Mouse (Mus musculus) hindbrain, embryonic 15.5 days (tissue): Measurements from ENCODE around the gene Hibadh. TPM values are rescaled to one million over a fixed set of nuclear protein-coding genes. Genes with fewer than 3 reads are reported as not detected.
"Not testable (repeated sequence)": the region's sequence is repeated elsewhere in the genome, so short reads cannot be mapped to it uniquely, and the experiment has no call there.

Source experiments
- ATAC-seq: fragments of 200-750 bp; cut with Nextera tagmentation; 2 replicates; pipeline ENCODE4 v1.8.0; 2017; ENCODE audit warnings: low read depth, moderate number of reproducible peaks, moderate TSS enrichment; ENCODE audit not compliant: low FRiP score
- H3K27ac ChIP-seq: fragments of 300-500 bp; sonication (generic); replicated peaks from 2 replicates; pipeline ENCODE4 v1.5.1; 2015; ENCODE audit warnings: mild to moderate bottlenecking, inconsistent platforms
- H3K27me3 ChIP-seq: fragments of 300-500 bp; sonication (generic); 2 replicates; pipeline ENCODE4 v1.6.1; 2015; ENCODE audit warnings: control low read depth, inconsistent platforms
- H3K36me3 ChIP-seq: fragments of 300-500 bp; sonication (generic); 2 replicates; pipeline ENCODE4 v1.6.1; 2015; ENCODE audit warnings: control low read depth, inconsistent platforms
- H3K4me1 ChIP-seq: fragments of 300-500 bp; sonication (generic); replicated peaks from 2 replicates; pipeline ENCODE4 v1.6.1; 2015; ENCODE audit warnings: control low read depth, inconsistent platforms
- H3K4me2 ChIP-seq: fragments of 300-500 bp; sonication (generic); 2 replicates; pipeline ENCODE4 v1.6.1; 2015; ENCODE audit warnings: moderate library complexity, mild to moderate bottlenecking, inconsistent platforms
- H3K4me3 ChIP-seq: fragments of 300-500 bp; sonication (generic); 2 replicates; pipeline ENCODE4 v1.5.1; 2015; ENCODE audit warnings: mild to moderate bottlenecking, inconsistent platforms
- H3K9ac ChIP-seq: fragments of 300-500 bp; sonication (generic); 2 replicates; pipeline ENCODE4 v1.6.1; 2015; ENCODE audit warnings: inconsistent platforms
- H3K9me3 ChIP-seq: fragments of 300-500 bp; sonication (generic); 2 replicates; pipeline ENCODE4 v1.6.1; 2016; ENCODE audit warnings: control low read depth, inconsistent platforms
- WGBS: fragments of 180-500 bp; shearing (Covaris S2); methylation state at CpG from one replicate; pipeline ENCODE4 v1.1.7; 2015; 5-methylcytosine and 5-hydroxymethylcytosine counted together
- polyA plus RNA-seq: library from polyadenylated mRNA; unstranded; fragments of >200 nt; fragmentation: Nextera tagmentation; extraction: Ambion mirVana; gene quantifications from 2 replicates; pipeline ENCODE4 v1.2.1, GENCODE M21; 2015

The Hibadh gene
- polyA plus RNA-seq, 1 experiment from 2014 or later: 67.9 TPM

DNA sequence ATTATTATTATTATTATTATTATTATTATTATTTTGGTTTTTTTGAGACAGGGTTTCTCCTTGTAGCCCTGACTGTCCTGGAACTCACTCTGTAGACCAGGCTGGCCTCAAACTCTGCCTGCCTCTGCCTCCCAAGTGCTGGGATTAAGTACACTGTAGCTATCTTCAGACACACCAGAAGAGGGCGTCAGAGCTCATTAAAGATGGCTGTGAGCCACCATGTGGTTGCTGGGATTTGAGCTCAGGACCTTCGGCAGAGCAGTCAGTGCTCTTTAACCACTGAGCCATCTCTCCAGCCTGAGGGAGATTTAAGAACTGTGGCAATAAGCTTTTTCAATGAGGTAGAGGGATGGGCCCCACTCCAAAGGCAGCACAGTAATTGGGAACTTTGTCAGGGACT, 29.7 kb upstream of the Hibadh start:
- not testable (repeated sequence) for H3K4me3 ChIP-seq, ATAC-seq, H3K27me3 ChIP-seq, H3K36me3 ChIP-seq, H3K9ac ChIP-seq, H3K9me3 ChIP-seq, H3K4me1 ChIP-seq, H3K4me2 ChIP-seq, H3K27ac ChIP-seq
- 54% methylated on average over 2 of the region's 2 CpGs for WGBS

- Histone ChIP-seq H3K4me3 (no peak overlapping the region), H3K4me2 (no peak overlapping the region), H3K27me3 (no peaks in the 10 kb centered on the region), H3K36me3 (no peaks in the 10 kb centered on the region), H3K4me1 (no peaks in the 10 kb centered on the region), H3K9me3 (no peaks in the 10 kb centered on the region), H3K9ac (no peak overlapping the region), H3K27ac (no peak overlapping the region)
- no peak for ATAC-seq
- WGBS: 77% methylated on average over 3 of the region's 3 CpGs
Observed at GRCm38 (mm10) chr6:52667641-52668040, 27.5 kb upstream of the Hibadh start.

DNA sequence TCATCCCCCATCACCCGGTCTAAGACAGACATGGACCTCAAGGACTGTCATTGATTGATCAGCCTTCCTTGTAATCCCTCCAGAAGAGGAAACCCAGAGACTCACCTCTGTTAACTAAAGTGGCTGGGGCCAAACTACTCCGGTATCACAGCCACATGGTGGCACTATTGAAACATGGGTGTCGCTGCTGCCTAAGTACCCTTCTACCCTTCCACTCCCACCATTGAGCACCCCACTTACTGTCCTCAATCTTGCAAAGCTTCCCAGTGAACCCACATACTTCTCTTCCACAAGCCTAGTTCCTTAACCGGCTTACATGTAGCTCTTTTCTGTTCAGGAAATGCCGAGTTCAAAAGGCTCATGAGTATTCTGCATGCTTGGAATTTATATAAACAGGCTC, 22.8 kb upstream of the Hibadh start:
- no peak for ATAC-seq
- H3K9me3 ChIP-seq: no peaks in the 10 kb centered on the region
- 58% methylated on average over 5 of the region's 5 CpGs for WGBS
- H3K27me3 ChIP-seq: no peaks in the 10 kb centered on the region
- H3K4me2 ChIP-seq: no peak overlapping the region
- H3K4me3 ChIP-seq: no peak overlapping the region
- H3K27ac ChIP-seq: no peak overlapping the region
- H3K36me3 ChIP-seq: no peaks in the 10 kb centered on the region
- no peaks in the 10 kb centered on the region for H3K4me1 ChIP-seq
- H3K9ac ChIP-seq: no peak overlapping the region

DNA sequence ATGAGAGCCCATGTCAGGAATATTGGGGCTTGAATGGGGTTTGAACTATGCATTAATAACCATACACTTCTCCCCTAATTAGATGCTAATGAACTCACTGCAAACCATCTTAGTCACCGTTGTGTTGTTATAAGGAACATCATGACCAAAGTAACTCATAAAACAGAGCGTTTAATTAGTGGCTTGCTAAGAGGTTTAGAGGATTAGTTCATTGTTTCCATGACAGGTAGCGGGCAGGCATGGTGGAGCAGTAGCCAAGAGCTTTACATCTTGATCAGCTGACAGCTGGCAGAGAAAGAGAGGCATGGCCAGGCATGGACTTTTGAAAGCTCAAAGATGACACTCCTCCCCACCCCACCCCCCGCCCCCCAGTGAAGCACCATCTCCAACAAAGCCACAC, 15.1 kb upstream of the Hibadh start:
- H3K27me3 ChIP-seq: no peaks in the 10 kb centered on the region
- no peak overlapping the region for H3K9ac ChIP-seq
- no peak for ATAC-seq
- H3K36me3 ChIP-seq: no peaks in the 10 kb centered on the region
- H3K4me3 ChIP-seq: no peak overlapping the region
- no peaks in the 10 kb centered on the region for H3K9me3 ChIP-seq
- H3K4me2 ChIP-seq: no peak overlapping the region
- no peak overlapping the region for H3K27ac ChIP-seq
- 78% methylated on average over 4 of the region's 4 CpGs for WGBS
- H3K4me1 ChIP-seq: no peaks in the 10 kb centered on the region

GRCm38 (mm10) chr6:52648806-52649205, 8.6 kb upstream of the Hibadh start:
- no peak for ATAC-seq
- Histone ChIP-seq H3K4me1 (no peaks in the 10 kb centered on the region), H3K4me3 (no peak overlapping the region), H3K9me3 (no peaks in the 10 kb centered on the region), H3K9ac (no peak overlapping the region), H3K36me3 (no peaks in the 10 kb centered on the region), H3K27ac (no peak overlapping the region), H3K4me2 (no peak overlapping the region), H3K27me3 (no peaks in the 10 kb centered on the region)
- WGBS: 83% methylated on average over 11 of the region's 11 CpGs

- H3K4me2 ChIP-seq: no peak overlapping the region
- H3K9ac ChIP-seq: no peak overlapping the region
- 91% methylated on average over 6 of the region's 6 CpGs for WGBS
- H3K4me1 ChIP-seq: no peaks in the 10 kb centered on the region
- H3K36me3 ChIP-seq: no peaks in the 10 kb centered on the region
- no peak overlapping the region for H3K4me3 ChIP-seq
- no peaks in the 10 kb centered on the region for H3K27me3 ChIP-seq
- H3K9me3 ChIP-seq: no peaks in the 10 kb centered on the region
- ATAC-seq: no peak
- no peak overlapping the region for H3K27ac ChIP-seq
Observed at GRCm38 (mm10) chr6:52648031-52648430, 7.8 kb upstream of the Hibadh start.

DNA sequence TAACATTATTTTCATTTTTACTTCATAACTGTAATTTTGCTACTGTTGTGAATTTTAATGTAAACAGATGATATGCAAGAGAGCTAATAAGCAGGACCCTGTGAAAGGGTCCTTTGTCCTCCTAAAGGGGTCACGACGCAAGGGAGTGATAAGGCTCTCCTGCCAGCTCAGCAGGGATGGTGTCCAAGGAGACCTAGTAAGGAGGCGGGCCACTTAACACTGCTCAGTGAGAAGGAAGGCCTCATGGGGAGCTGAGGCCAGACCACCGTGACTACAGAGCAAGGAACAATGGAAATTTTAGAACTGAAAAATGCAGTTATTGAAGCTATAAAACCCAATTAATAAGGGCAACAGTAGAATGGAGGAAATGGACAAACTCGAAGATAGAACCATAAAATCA, 5.7 kb upstream of the Hibadh start:
- H3K4me1 ChIP-seq: peaks cover 9% of the 10 kb centered on the region
- no peaks in the 10 kb centered on the region for H3K36me3 ChIP-seq
- no peak overlapping the region for H3K9ac ChIP-seq
- H3K4me2 ChIP-seq: no peak overlapping the region
- WGBS: 33% methylated on average over 5 of the region's 5 CpGs
- no peak for ATAC-seq
- H3K27me3 ChIP-seq: no peaks in the 10 kb centered on the region
- H3K4me3 ChIP-seq: no peak overlapping the region
- H3K27ac ChIP-seq: no peak overlapping the region
- H3K9me3 ChIP-seq: no peaks in the 10 kb centered on the region

DNA sequence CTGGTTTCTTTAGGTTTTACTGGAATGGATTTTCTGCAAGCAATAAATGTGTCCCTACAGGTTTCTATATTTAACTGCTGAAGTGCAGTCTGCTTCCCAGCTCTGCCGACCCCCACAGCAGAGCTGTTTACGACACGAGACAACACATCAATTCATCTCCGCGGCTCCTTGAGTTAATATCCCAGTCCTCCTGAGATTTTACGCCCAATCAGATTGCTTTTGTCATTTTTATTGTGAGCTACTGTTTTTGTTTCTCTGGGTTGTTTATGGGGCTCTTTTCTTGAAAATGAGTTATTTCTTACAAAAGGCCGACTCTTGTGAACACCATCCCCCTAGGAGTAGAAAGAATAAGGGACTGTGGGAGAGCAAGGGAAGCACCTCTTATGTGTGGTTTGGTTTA, 2.0 kb upstream of the Hibadh start:
- ATAC-seq: no peak
- H3K4me1 ChIP-seq: peaks cover 23% of the 10 kb centered on the region
- H3K4me2 ChIP-seq: no peak overlapping the region
- no peak overlapping the region for H3K27ac ChIP-seq
- no peaks in the 10 kb centered on the region for H3K36me3 ChIP-seq
- 36% methylated on average over 7 of the region's 7 CpGs for WGBS
- H3K4me3 ChIP-seq: no peak overlapping the region
- no peaks in the 10 kb centered on the region for H3K27me3 ChIP-seq
- no peak overlapping the region for H3K9ac ChIP-seq
- no peaks in the 10 kb centered on the region for H3K9me3 ChIP-seq

DNA sequence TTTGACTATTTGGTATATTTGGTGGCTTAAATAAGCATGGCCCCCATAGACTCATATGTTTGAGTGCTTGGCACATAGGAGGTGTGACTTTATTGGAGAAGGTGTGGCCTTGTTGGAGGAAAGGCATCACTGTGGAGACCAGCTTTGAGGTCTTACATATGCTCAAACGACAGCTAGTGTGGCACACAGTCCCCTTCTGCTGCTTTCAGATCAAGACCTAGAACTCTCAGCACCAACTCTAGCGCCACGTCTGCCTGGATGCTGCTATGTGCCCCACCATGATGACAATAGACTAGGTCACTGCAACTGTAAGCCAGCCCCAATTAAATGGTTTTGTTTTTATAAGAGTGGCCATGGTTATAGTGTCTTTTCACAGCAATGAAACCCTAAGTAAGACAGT, 887 bp upstream of the Hibadh start:
- Histone ChIP-seq H3K27me3 (no peaks in the 10 kb centered on the region), H3K27ac (no peak overlapping the region), H3K9me3 (no peaks in the 10 kb centered on the region), H3K9ac (no peak overlapping the region), H3K4me2 (no peak overlapping the region), H3K4me3 (no peak overlapping the region), H3K36me3 (no peaks in the 10 kb centered on the region), H3K4me1 (peaks cover 23% of the 10 kb centered on the region)
- 75% methylated on average over 3 of the region's 3 CpGs for WGBS
- no peak for ATAC-seq

DNA sequence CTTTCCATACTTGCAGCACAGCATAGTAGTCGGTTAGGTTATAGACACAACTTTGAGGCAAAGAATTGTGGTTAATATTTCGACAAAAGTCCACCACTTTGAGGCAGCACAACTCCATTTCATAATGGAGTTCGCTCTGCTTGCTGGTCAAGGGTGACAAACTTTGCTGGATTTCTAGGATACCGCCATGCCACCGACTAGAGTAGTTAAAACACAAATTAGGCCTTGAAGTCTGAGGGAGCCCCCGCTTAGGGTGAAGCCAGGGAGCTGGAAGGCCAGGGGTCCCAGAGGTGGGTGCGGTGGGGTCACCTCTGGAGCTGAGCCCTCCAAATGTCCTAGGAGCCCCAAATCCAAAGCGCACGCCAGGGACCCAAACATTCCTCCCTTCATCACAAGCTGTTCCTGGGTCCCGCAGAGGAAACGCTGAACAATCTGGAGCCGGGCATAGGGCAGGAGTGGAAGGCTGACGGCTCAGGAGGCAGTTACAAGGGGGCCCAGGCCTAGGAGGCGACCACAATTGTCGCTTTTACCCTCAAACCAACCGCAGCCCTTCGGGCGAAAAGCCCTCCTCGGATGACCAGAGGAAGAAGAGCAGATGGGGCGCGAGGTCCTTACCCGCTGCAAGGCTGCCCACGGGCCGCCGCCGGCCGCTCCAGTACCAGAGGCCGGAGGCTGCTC, 504 bp downstream of the Hibadh start:
- H3K9ac ChIP-seq: peak overlapping the region; percentile 70
- H3K4me2 ChIP-seq: peak overlapping the region; percentile 78
- ATAC-seq: no peak; the same call in none of the 2 replicates
- H3K9me3 ChIP-seq: no peaks in the 10 kb centered on the region
- H3K4me3 ChIP-seq: peak overlapping the region; percentile 74
- peaks cover 23% of the 10 kb centered on the region for H3K4me1 ChIP-seq
- H3K36me3 ChIP-seq: no peaks in the 10 kb centered on the region
- 1% methylated on average over 28 of the region's 28 CpGs for WGBS
- no peaks in the 10 kb centered on the region for H3K27me3 ChIP-seq
- H3K27ac ChIP-seq: peak overlapping the region; percentile 73

- Histone ChIP-seq H3K27me3 (no peaks in the 10 kb centered on the region), H3K9ac (no peak overlapping the region), H3K4me1 (peaks cover 23% of the 10 kb centered on the region), H3K27ac (no peak overlapping the region), H3K9me3 (no peaks in the 10 kb centered on the region), H3K4me2 (peak overlapping the region; percentile 78), H3K4me3 (peak overlapping the region; percentile 3; the same call in 1 of the 2 replicates), H3K36me3 (no peaks in the 10 kb centered on the region)
- 91% methylated on average over 1 of the region's 1 CpGs for WGBS
- no peak for ATAC-seq
Observed at GRCm38 (mm10) chr6:52638471-52639185, 1.6 kb downstream of the Hibadh start.

GRCm38 (mm10) chr6:52637337-52637736, 2.9 kb downstream of the Hibadh start:
- Histone ChIP-seq H3K4me1 (peaks cover 23% of the 10 kb centered on the region), H3K4me2 (no peak overlapping the region), H3K27me3 (no peaks in the 10 kb centered on the region), H3K4me3 (no peak overlapping the region), H3K9ac (no peak overlapping the region), H3K36me3 (no peaks in the 10 kb centered on the region), H3K27ac (no peak overlapping the region), H3K9me3 (no peaks in the 10 kb centered on the region)
- WGBS: 94% methylated on average over 4 of the region's 4 CpGs
- ATAC-seq: no peak
